Comparison of ENCODE assay signal across 30 mouse cellular contexts in the genomic region with DNA sequence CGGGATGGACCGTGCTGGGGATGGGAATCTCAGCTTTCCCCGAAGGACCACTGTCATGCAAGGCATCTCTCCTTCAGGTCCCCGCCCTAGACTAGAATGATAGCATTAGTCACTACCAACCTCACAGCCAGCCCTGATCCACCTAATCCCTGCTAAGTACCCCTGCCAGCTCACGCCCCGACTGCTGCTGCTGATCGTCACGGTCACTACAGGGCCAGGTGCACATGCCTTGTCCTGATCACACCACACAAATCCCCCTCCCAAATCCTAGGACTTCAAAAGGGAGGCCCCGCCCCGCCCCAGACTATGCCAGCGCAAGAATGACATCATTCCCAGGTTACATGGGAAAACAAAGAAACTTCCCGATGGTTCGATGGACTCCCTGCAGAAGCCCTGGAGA. TPM values are rescaled to one million over a fixed set of nuclear protein-coding genes. Genes with fewer than 3 reads are reported as not detected.
DNase-seq lines count a peak whose midpoint lies in the region; ATAC-seq lines count a peak whose summit lies in the region.
"Had no signal": no experiment of that assay in that cellular context is flagged by ENCODE, and none has a peak within 500 bp of the region (broad histone marks: within the 10 kb centered on the region; RNA-seq: fewer than 3 reads in every experiment).

No protein-coding gene starts in this region.

- ATAC-seq in kidney, embryonic 15.5 days (replicated peaks; ENCODE audit: low FRiP score): no peak
- ATAC-seq: CD4-positive, CD25-positive, alpha-beta regulatory T cell, adult 4 months; forebrain, embryonic 14.5 days; hindbrain, embryonic 16.5 days; intestine, embryonic 15.5 days had no signal

- H3K4me3 ChIP-seq in kidney, embryonic 15.5 days (replicated peaks): no peak overlapping the region
- H3K4me3 ChIP-seq: heart, adult 2 months; intestine, embryonic 15.5 days; limb, embryonic 10.5 days; limb, embryonic 15.5 days; neural tube, embryonic 15.5 days; stomach, embryonic 15.5 days had no signal

- 95% methylated on average over 13 of the region's 13 CpGs for WGBS in kidney, embryonic 15.5 days

- H3K36me3 ChIP-seq in kidney, embryonic 15.5 days: no peaks in the 10 kb centered on the region
- H3K36me3 ChIP-seq: intestine, embryonic 15.5 days; limb, embryonic 10.5 days; limb, embryonic 15.5 days; neural tube, embryonic 15.5 days; stomach, embryonic 15.5 days had no signal

- no peak overlapping the region for H3K4me2 ChIP-seq in kidney, embryonic 15.5 days
- H3K4me2 ChIP-seq: intestine, embryonic 15.5 days; limb, embryonic 15.5 days; neural tube, embryonic 15.5 days; stomach, embryonic 15.5 days had no signal

- DNase-seq in gastrocnemius, postnatal 10 days: peak; percentile 27
- DNase-seq in gastrocnemius, adult 18-20 months (ENCODE audit: low spot score): no peak
- peak; percentile 4 for DNase-seq in kidney, postnatal 10 days
- peak; percentile 39 for DNase-seq in testis, postnatal 10 days (ENCODE audit: low spot score)
- no peak for DNase-seq in testis, postnatal 14 days (ENCODE audit: low spot score)
- peak; percentile 57 for DNase-seq in retina, postnatal 7 days (ENCODE audit: low read depth, low spot score)
- no peak for DNase-seq in cerebellum, adult 9-10 months
- DNase-seq: adrenal gland, adult 2 months; adrenal gland, postnatal 36 days; cerebellum, adult 18-20 months; cerebellum, postnatal 14 days; heart, adult 2 months; heart, postnatal 14 days; kidney, adult 8-10 months; kidney, postnatal 14 days; layer of hippocampus, adult 9-11 months; midbrain, embryonic 14.5 days; thymus, adult 2 months; thymus, postnatal 36 days had no signal

- no peaks in the 10 kb centered on the region for H3K4me1 ChIP-seq in kidney, embryonic 15.5 days
- H3K4me1 ChIP-seq: neural tube, embryonic 15.5 days; stomach, embryonic 15.5 days had no signal

- H3K27ac ChIP-seq in kidney, embryonic 15.5 days: no peak overlapping the region
- H3K27ac ChIP-seq: heart, adult 2 months; intestine, embryonic 15.5 days; limb, embryonic 10.5 days; limb, embryonic 15.5 days; macrophage; neural tube, embryonic 15.5 days; stomach, embryonic 15.5 days had no signal

- H3K27me3 ChIP-seq in kidney, embryonic 15.5 days: no peaks in the 10 kb centered on the region; the same call in 1 of the 2 replicates
- H3K27me3 ChIP-seq: limb, embryonic 15.5 days; neural tube, embryonic 15.5 days; stomach, embryonic 15.5 days had no signal

- peaks cover 8% of the 10 kb centered on the region; the same call in 1 of the 2 replicates for H3K9me3 ChIP-seq in kidney, embryonic 15.5 days (replicated peaks)
- H3K9me3 ChIP-seq: intestine, embryonic 15.5 days; limb, embryonic 10.5 days; neural tube, embryonic 15.5 days; stomach, embryonic 15.5 days had no signal

- no peak overlapping the region for H3K9ac ChIP-seq in kidney, embryonic 15.5 days
- H3K9ac ChIP-seq: intestine, embryonic 15.5 days; limb, embryonic 15.5 days; neural tube, embryonic 15.5 days; stomach, embryonic 15.5 days had no signal

RNA-seq across cellular contexts. Expression of a gene that starts 24.4 kb away (rescaled TPM):
- total RNA-seq in gastrocnemius, postnatal 10 days (2021): 100 to 1,000 TPM in 1 of 2 experiments, 10 to 100 TPM in 1; 96.8 to 105 TPM
- 100 to 1,000 TPM; 129 to 189 TPM for total RNA-seq in gastrocnemius, adult 18-20 months (2021)
- 18.7 and 21.4 TPM in 2 replicates for polyA plus RNA-seq in kidney, embryonic 15.5 days (2015; fragmentation: Nextera tagmentation; extraction: Ambion mirVana)

RNA-seq across cellular contexts. Expression of a gene that starts 36.2 kb away (rescaled TPM):
- under 1 TPM in 1 of 2 experiments, not detected in 1; 0.09 TPM for total RNA-seq in gastrocnemius, postnatal 10 days (2021)
- total RNA-seq in gastrocnemius, adult 18-20 months (2021): under 1 TPM; 0.07 to 0.21 TPM
- 0.21 and 0.26 TPM in 2 replicates for polyA plus RNA-seq in kidney, embryonic 15.5 days (2015; fragmentation: Nextera tagmentation; extraction: Ambion mirVana)
- total RNA-seq: adrenal gland, adult 2 months; adrenal gland, postnatal 36 days; heart, adult 2 months; heart, postnatal 14 days had no signal
- polyA plus RNA-seq: adrenal gland, adult 2 months; forebrain, embryonic 14.5 days; hindbrain, embryonic 16.5 days; liver, embryonic 16.5 days; macrophage had no signal

Comparison
In these comparisons a context has a peak if more than half of its experiments do, and no peak if none do; other contexts are left out.
1. DNase-seq: peak in gastrocnemius, postnatal 10 days (single experiment), kidney, postnatal 10 days (single experiment), testis, postnatal 10 days (single experiment) and retina, postnatal 7 days (single experiment); none in gastrocnemius, adult 18-20 months (single experiment), testis, postnatal 14 days (single experiment) and cerebellum, adult 9-10 months (single experiment).